Mouse (Mus musculus): ENCODE measurements at regions not wholly inside any gene's neighbourhood (a gene's known extent, or its start where the extent isn't known, plus 50 kb on each side); places are given as distances from the start of the nearest gene placed in this dataset.

GRCm38 (mm10) chr1:189075671-189076070 is 68.0 kb upstream of the Kctd3 start:
- TF ChIP-seq POLR2A (IDR thresholded peaks at IDR 0.05; ENCODE audit: control insufficient read depth, low read depth, low read length) (no peak), CTCF (IDR thresholded peaks at IDR 0.05; ENCODE audit: control insufficient read depth, insufficient read depth, insufficient replicate concordance, low read depth, low read length) (no peak)
- Histone ChIP-seq H3K27me3 (ENCODE audit: control insufficient read depth, insufficient read depth, low read length) (no peaks in the 10 kb centered on the region), H3K4me3 (ENCODE audit: control insufficient read depth, low read depth, low read length) (no peak overlapping the region), H3K36me3 (ENCODE audit: control insufficient read depth, insufficient read depth, low read length) (no peaks in the 10 kb centered on the region), H3K27ac (ENCODE audit: control insufficient read depth, insufficient read depth, low read depth, low read length) (no peak overlapping the region), H3K4me1 (ENCODE audit: control insufficient read depth, insufficient read depth, low read length) (no peaks in the 10 kb centered on the region)

GRCm38 (mm10) chr1:189072516-189072915 is 64.9 kb upstream of the Kctd3 start:
- H3K4me3 ChIP-seq (ENCODE audit: control insufficient read depth, low read depth, low read length), result no peak overlapping the region
- H3K27me3 ChIP-seq (ENCODE audit: control insufficient read depth, insufficient read depth, low read length), result no peaks in the 10 kb centered on the region
- no peaks in the 10 kb centered on the region for H3K4me1 ChIP-seq (ENCODE audit: control insufficient read depth, insufficient read depth, low read length)
- H3K27ac ChIP-seq (ENCODE audit: control insufficient read depth, insufficient read depth, low read depth, low read length), result no peak overlapping the region
- TF ChIP-seq CTCF (IDR thresholded peaks at IDR 0.05; ENCODE audit: control insufficient read depth, insufficient read depth, insufficient replicate concordance, low read depth, low read length), result no peak
- TF ChIP-seq POLR2A (IDR thresholded peaks at IDR 0.05; ENCODE audit: control insufficient read depth, low read depth, low read length), result no peak
- no peaks in the 10 kb centered on the region for H3K36me3 ChIP-seq (ENCODE audit: control insufficient read depth, insufficient read depth, low read length)

- TF ChIP-seq CTCF (IDR thresholded peaks at IDR 0.05; ENCODE audit: control insufficient read depth, insufficient read depth, insufficient replicate concordance, low read depth, low read length) (no peak), POLR2A (IDR thresholded peaks at IDR 0.05; ENCODE audit: control insufficient read depth, low read depth, low read length) (no peak)
- no peaks in the 10 kb centered on the region for H3K27me3 ChIP-seq (ENCODE audit: control insufficient read depth, insufficient read depth, low read length)
- no peaks in the 10 kb centered on the region for H3K36me3 ChIP-seq (ENCODE audit: control insufficient read depth, insufficient read depth, low read length)
- H3K4me3 ChIP-seq (ENCODE audit: control insufficient read depth, low read depth, low read length), result no peak overlapping the region
- H3K27ac ChIP-seq (ENCODE audit: control insufficient read depth, insufficient read depth, low read depth, low read length), result no peak overlapping the region
- no peaks in the 10 kb centered on the region for H3K4me1 ChIP-seq (ENCODE audit: control insufficient read depth, insufficient read depth, low read length)
Observed at GRCm38 (mm10) chr1:189068204-189068603, 60.6 kb upstream of the Kctd3 start.

GRCm38 (mm10) chr1:189067204-189067960 is 59.7 kb upstream of the Kctd3 start:
- Histone ChIP-seq H3K4me1 (ENCODE audit: control insufficient read depth, insufficient read depth, low read length) (no peaks in the 10 kb centered on the region), H3K4me3 (ENCODE audit: control insufficient read depth, low read depth, low read length) (no peak overlapping the region), H3K36me3 (ENCODE audit: control insufficient read depth, insufficient read depth, low read length) (no peaks in the 10 kb centered on the region), H3K27me3 (ENCODE audit: control insufficient read depth, insufficient read depth, low read length) (no peaks in the 10 kb centered on the region), H3K27ac (ENCODE audit: control insufficient read depth, insufficient read depth, low read depth, low read length) (no peak overlapping the region)
- TF ChIP-seq CTCF (IDR thresholded peaks at IDR 0.05; ENCODE audit: control insufficient read depth, insufficient read depth, insufficient replicate concordance, low read depth, low read length), result no peak
- TF ChIP-seq POLR2A (IDR thresholded peaks at IDR 0.05; ENCODE audit: control insufficient read depth, low read depth, low read length), result no peak

GRCm38 (mm10) chr1:189066446-189067151 is 59.0 kb upstream of the Kctd3 start:
- Histone ChIP-seq H3K4me1 (ENCODE audit: control insufficient read depth, insufficient read depth, low read length) (no peaks in the 10 kb centered on the region), H3K27ac (ENCODE audit: control insufficient read depth, insufficient read depth, low read depth, low read length) (no peak overlapping the region), H3K36me3 (ENCODE audit: control insufficient read depth, insufficient read depth, low read length) (no peaks in the 10 kb centered on the region), H3K27me3 (ENCODE audit: control insufficient read depth, insufficient read depth, low read length) (no peaks in the 10 kb centered on the region), H3K4me3 (ENCODE audit: control insufficient read depth, low read depth, low read length) (no peak overlapping the region)
- no peak for TF ChIP-seq POLR2A (IDR thresholded peaks at IDR 0.05; ENCODE audit: control insufficient read depth, low read depth, low read length)
- no peak for TF ChIP-seq CTCF (IDR thresholded peaks at IDR 0.05; ENCODE audit: control insufficient read depth, insufficient read depth, insufficient replicate concordance, low read depth, low read length)

GRCm38 (mm10) chr1:189065152-189065910 is 57.7 kb upstream of the Kctd3 start:
- no peak overlapping the region for H3K4me3 ChIP-seq (ENCODE audit: control insufficient read depth, low read depth, low read length)
- no peaks in the 10 kb centered on the region for H3K36me3 ChIP-seq (ENCODE audit: control insufficient read depth, insufficient read depth, low read length)
- no peak overlapping the region for H3K27ac ChIP-seq (ENCODE audit: control insufficient read depth, insufficient read depth, low read depth, low read length)
- no peaks in the 10 kb centered on the region for H3K27me3 ChIP-seq (ENCODE audit: control insufficient read depth, insufficient read depth, low read length)
- H3K4me1 ChIP-seq (ENCODE audit: control insufficient read depth, insufficient read depth, low read length), result no peaks in the 10 kb centered on the region
- TF ChIP-seq POLR2A (IDR thresholded peaks at IDR 0.05; ENCODE audit: control insufficient read depth, low read depth, low read length) (no peak), CTCF (IDR thresholded peaks at IDR 0.05; ENCODE audit: control insufficient read depth, insufficient read depth, insufficient replicate concordance, low read depth, low read length) (no peak)

- no peaks in the 10 kb centered on the region for H3K27me3 ChIP-seq (ENCODE audit: control insufficient read depth, insufficient read depth, low read length)
- no peak overlapping the region for H3K4me3 ChIP-seq (ENCODE audit: control insufficient read depth, low read depth, low read length)
- H3K27ac ChIP-seq (ENCODE audit: control insufficient read depth, insufficient read depth, low read depth, low read length), result no peak overlapping the region
- no peaks in the 10 kb centered on the region for H3K36me3 ChIP-seq (ENCODE audit: control insufficient read depth, insufficient read depth, low read length)
- no peak for TF ChIP-seq CTCF (IDR thresholded peaks at IDR 0.05; ENCODE audit: control insufficient read depth, insufficient read depth, insufficient replicate concordance, low read depth, low read length)
- no peak for TF ChIP-seq POLR2A (IDR thresholded peaks at IDR 0.05; ENCODE audit: control insufficient read depth, low read depth, low read length)
- no peaks in the 10 kb centered on the region for H3K4me1 ChIP-seq (ENCODE audit: control insufficient read depth, insufficient read depth, low read length)
Observed at GRCm38 (mm10) chr1:189064629-189065028, 57.0 kb upstream of the Kctd3 start.

All from testis, adult 2 months (tissue).